Mouse (Mus musculus): Measurements from ENCODE around the gene Pkp4. TPM values are rescaled to one million over a fixed set of nuclear protein-coding genes. Genes with fewer than 3 reads are reported as not detected.
"Not testable (repeated sequence)": the region's sequence is repeated elsewhere in the genome, so short reads cannot be mapped to it uniquely, and the experiment has no call there.

Gene Pkp4
- total RNA-seq, 2 experiments from 2014 or later, result 214 to 223 TPM

DNA sequence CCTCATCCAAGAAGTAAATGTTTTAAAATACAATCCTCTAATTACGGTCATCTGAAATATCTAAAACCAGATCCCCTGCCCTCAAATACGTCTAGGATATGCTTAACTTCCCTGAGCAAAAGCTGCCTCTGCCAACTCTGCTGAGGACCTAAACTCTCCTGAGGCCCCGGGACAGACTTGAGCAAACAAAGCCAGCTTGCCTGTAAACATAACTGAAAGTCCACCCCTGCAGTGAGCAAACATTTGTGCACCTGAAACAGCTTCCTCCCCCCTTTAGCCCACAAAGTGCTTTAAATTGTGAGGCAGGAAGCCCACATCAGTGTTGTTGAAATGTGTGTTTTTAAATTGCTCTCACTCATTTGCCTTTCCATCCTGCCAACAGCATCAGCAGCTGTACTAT is 193.2 kb downstream of the Pkp4 start:
- DNase-seq (ENCODE audit: low spot score in 2 of 2), result no peak
- intact Hi-C loops (cut with DNase I), result no loop called here

GRCm38 (mm10) chr2:59355531-59356289 is 195.1 kb downstream of the Pkp4 start:
- intact Hi-C loops (cut with DNase I), result no loop called here
- DNase-seq (ENCODE audit: low spot score in 2 of 2), result no peak

DNA sequence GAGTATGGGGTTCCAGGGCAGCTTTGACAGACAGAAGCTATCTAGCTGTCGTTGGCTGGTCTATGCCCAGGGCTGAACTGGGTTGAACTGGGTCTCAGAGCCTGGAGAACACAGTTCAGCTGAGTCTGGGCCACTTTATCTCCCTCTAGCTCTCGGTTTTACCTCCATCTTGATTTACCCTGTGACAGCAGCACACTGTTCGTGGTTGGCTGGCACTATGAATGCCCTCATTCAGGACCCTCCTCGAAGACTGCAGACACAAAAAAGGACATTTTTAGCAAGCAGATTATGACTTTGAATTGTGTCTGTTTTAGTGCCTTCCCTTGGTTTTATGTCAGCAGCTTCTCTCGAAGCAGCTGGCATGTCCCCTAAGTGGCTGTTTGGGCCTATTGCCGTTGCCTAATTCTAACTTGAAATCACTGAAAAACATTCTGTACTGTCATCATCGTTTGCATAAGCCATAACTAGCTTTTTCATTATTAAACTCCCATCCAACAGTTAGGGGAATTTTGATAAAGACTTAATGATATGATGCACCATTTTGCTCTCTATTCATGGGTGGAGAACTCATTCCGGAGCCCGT is 199.2 kb downstream of the Pkp4 start:
- intact Hi-C loops (cut with DNase I), result no loop called here
- DNase-seq (ENCODE audit: low spot score in 2 of 2), result no peak

DNA sequence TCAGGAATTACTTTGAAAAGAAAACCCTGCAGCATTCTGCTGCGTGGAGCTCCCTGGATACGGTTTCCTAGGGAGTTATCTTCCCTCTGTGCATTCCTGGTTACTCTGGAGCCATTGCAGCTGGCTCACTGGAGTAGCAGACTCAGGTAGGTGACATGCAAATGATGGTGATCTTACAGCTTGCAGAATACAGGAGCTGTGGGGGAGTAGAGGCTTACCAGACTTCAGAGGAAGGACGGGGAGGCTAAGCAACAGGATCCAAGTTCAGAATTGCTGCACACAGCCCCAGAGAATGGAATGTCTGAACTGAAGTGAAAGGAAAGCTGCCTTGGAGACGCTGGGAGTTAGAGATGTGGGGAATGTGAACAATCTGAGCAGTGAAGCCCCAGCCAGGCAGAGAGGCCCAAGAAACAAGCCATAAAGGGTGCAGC is 200.7 kb downstream of the Pkp4 start:
- intact Hi-C loops (cut with DNase I), result no loop called here
- DNase-seq (ENCODE audit: low spot score in 2 of 2), result peak in 1 of 2 experiments; percentile 26

DNA sequence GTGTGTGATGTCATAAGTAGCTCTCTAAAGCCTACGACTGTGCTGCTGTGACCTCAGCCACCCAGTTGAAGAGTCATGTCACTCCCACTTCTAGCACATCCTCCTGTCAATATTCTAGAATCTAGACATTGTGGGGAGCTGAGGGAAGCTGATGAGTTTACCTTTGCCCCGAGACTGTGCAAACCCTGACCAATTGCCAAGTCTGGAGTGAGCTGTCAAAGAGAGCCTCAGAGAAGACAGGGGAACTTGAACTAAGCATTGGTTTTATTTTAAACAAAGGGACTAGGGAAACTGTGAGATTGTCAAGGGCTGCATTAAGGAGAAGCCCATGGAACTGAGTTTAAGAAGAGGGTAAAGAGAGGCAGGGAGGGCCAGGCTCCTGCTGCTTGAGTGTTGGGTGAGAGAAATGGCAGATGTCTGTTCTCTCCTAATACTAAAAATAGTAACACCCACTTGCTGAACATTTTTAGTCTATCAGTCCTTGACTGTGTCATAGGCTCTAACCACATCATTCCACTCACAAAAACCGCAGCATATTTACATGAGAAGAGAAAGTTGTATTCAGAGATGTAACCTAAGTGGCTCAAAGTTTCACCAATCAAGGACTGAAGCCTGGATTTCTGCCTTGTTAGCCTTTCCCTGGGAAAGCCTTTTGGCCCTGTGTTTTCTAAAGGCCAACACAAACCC is 203.6 kb downstream of the Pkp4 start:
- intact Hi-C loops (cut with DNase I), result no loop called here
- DNase-seq (ENCODE audit: low spot score in 2 of 2), result no peak

GRCm38 (mm10) chr2:59367191-59367590 is 206.5 kb downstream of the Pkp4 start:
- no peak for DNase-seq (ENCODE audit: low spot score in 2 of 2)
- intact Hi-C loops (cut with DNase I), result no loop called here

GRCm38 (mm10) chr2:59373113-59373512 is 212.5 kb downstream of the Pkp4 start:
- no peak for DNase-seq (ENCODE audit: low spot score in 2 of 2)
- intact Hi-C loops (cut with DNase I), result no loop called here

DNA sequence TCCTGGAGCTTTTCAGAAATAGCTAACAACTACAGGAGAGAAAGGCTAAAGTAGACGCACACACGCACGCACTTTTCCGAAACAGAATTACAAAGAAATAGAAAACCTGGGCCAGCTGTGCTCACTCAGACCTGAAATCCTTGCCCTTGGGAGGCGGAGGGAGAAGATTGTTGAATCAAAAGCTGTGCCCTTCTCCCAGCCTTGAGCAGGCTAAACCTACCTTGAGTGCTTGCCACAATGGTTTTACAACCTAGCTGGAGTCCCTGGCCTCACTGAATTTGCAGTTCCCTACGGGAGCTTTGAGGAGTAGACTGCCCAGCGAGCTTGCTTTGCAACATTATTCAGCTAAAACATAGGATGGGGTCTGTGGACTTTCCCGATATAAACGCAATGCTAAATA is 217.4 kb downstream of the Pkp4 start:
- no peak for DNase-seq (ENCODE audit: low spot score in 2 of 2)
- intact Hi-C loops (cut with DNase I), result no loop called here

DNA sequence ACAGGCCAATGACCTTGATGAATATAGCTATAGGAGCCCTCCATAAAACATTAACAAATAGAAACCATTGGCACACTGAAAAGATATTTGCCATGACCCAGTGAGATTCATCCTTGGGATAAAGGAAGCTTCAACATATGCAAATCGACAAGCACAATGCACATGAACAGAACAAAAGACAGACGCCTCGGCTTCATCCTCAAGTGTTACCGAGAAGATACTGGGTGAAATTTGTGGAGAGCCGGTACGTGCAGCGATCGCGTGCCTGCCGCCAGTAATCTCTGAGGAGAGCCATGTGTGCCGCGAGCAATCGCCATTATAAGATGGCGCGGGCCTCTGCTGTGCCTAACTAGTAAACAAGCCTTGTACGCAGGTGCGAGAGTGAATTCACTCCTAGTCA is 218.2 kb downstream of the Pkp4 start:
- DNase-seq (ENCODE audit: low spot score in 2 of 2); intact Hi-C loops (cut with DNase I): not testable (repeated sequence)

- no peak for DNase-seq (ENCODE audit: low spot score in 2 of 2)
- intact Hi-C loops (cut with DNase I), result no loop called here
These were observed 222.6 kb downstream of the Pkp4 start for GRCm38 (mm10) chr2:59383231-59383630.

DNA sequence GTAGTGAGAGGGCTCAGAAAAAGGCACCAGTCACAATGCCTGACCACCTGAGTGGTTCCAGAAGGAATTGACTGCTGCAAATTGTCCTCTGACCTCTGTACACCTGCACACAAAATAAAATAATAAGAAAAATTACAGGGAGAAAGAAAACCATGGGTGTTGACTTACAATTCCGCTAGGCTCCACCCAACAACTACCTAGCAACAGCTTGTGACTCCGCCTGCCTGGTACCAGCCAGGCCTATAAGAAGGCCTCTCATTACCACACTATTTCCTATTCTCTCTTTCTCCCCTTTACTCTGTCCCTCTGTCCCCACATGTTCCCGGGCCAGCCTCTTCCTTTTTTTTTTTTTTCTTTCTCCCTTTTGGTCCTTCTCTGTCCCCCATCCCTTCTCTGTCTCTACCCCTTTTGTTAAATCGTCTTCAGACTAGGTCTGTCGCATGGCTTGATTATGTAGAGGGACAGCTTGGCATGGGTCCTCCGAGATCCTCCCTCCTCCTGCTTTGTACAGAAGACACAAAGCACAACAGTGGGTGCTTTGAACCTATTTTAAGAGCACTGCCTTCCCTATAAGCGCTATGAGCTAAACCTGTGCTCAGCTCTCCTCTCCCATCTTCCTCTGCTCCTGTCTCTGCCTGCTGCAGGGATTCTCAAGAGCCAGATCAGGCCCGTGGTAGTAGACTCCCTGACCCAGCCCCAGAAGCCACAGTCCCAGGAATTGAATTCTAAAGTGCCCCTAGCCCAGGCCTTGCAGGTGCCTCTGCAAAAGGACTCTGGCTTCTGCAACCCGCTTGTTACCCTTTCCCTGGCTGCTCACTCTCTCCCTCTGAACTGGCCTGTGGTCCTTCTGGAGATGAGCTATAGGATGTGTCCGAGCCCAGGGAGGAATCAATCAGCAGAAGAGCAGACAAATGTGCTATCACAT is 223.5 kb downstream of the Pkp4 start:
- DNase-seq (ENCODE audit: low spot score in 2 of 2), result peak; percentile 10 to 39

GRCm38 (mm10) chr2:59385211-59385935 is 224.7 kb downstream of the Pkp4 start:
- DNase-seq (ENCODE audit: low spot score in 2 of 2), result no peak
- intact Hi-C loops (cut with DNase I), result no loop called here

More for the DNA sequence above, 223.5 kb downstream of the Pkp4 start:
- intact Hi-C loops (cut with DNase I), result no loop called here

DNA sequence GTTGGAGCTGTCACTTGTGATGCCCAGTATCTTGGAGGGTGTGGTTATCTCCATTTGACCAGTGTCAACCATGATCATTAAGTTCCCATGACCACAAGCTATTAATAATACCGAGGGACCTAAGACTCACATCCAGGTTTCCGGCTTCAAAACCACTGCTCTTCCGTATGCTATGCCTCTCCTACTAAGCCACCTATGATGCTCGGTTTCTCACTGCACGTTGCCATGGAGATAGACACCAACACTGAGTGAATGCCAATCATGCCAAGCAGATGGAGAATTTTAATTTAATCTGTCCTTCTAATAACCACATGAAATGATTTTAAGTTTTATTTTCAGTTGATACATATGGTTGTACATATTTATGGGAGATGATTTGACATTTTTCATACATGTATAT is 229.3 kb downstream of the Pkp4 start:
- no peak for DNase-seq (ENCODE audit: low spot score in 2 of 2)
- intact Hi-C loops (cut with DNase I), result no loop called here

GRCm38 (mm10) chr2:59393177-59393576 is 232.5 kb downstream of the Pkp4 start:
- intact Hi-C loops (cut with DNase I), result no loop called here

DNA sequence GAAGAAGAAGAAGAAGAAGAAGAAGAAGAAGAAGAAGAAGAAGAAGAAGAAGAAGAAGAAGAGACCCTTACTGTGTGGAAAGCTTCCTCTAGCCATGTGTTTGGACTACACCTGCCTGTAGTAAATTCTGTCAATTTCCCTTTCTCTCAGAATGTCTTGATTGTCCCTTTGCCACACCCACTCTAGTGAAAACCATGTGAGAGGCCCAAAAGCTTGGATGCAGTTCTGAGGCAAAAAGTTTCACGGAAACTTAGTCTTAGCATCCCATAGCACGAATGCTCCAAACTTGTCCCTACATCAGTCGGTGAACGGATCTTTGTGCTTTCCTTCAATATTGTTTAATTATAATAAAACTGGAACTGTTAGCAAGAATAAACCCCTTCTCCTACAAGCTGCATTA is 234.0 kb downstream of the Pkp4 start:
- intact Hi-C loops (cut with DNase I), result no loop called here

More at GRCm38 (mm10) chr2:59393177-59393576, 232.5 kb downstream of the Pkp4 start:
- DNase-seq (ENCODE audit: low spot score in 2 of 2), result no peak

DNA sequence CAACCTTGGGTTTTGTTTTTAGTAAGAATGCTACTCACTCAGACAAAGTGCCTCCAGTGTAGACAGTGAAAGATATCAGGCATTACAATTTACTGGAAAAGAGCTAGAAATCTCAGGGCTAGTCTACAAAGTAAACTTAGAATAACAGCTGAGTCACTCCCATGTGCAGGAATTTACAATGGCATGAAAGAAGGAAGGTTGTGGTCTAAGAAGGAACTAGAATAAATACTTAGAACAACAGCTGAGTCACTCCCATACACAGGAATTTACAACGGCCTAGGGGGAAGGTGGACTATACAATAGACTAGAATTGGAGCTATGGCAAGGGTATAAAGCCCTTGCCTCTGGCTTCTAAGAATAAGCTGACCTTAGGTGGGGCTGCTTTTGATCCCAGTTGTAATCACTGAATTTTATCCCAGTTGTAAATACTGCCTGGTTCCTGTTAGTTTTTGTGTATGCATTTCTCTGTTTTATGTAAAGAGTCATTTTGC is 234.6 kb downstream of the Pkp4 start:
- DNase-seq (ENCODE audit: low spot score in 2 of 2); intact Hi-C loops (cut with DNase I): not testable (repeated sequence)

More for the DNA sequence above, 234.0 kb downstream of the Pkp4 start:
- no peak for DNase-seq (ENCODE audit: low spot score in 2 of 2)

- DNase-seq (ENCODE audit: low spot score in 2 of 2), result no peak
- intact Hi-C loops (cut with DNase I), result no loop called here
These were observed 235.9 kb downstream of the Pkp4 start for GRCm38 (mm10) chr2:59396555-59396954.

DNA sequence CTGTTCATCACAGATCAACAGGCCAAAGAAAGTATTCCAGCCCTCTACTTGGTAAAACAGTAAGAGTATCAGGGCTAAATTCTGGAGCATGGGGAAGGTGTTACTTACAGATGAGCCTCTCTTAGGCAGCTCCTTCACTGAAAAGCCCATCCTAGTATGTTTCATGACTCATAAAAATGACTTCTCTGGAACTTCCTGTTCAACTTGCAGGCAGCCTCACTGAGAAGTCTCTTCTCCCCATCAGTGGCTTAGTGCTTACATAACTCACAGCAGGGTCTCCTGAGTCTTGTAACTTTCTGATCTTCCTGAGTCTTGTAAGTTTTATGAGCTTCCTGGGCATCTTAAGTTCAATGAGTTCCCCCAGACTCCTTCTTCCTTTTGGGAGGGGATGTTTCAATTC is 236.9 kb downstream of the Pkp4 start:
- intact Hi-C loops (cut with DNase I), result no loop called here

GRCm38 (mm10) chr2:59400901-59401378 is 240.3 kb downstream of the Pkp4 start:
- intact Hi-C loops (cut with DNase I), result no loop called here
- no peak for DNase-seq (ENCODE audit: low spot score in 2 of 2)

More for the DNA sequence above, 236.9 kb downstream of the Pkp4 start:
- no peak for DNase-seq (ENCODE audit: low spot score in 2 of 2)

Data from left cerebral cortex, postnatal 14 days (tissue).